Mouse (Mus musculus) cerebellum, adult 2 months (tissue): Measurements from ENCODE around the gene Ttn. TPM values are rescaled to one million over a fixed set of nuclear protein-coding genes. Genes with fewer than 3 reads are reported as not detected.
"Not testable (repeated sequence)": the region's sequence is repeated elsewhere in the genome, so short reads cannot be mapped to it uniquely, and the experiment has no call there.

Source experiments
- DNase-seq, 2 experiments: peaks; one replicate each; pipeline ENCODE4 v3.0.0; 2021
- H3K27ac ChIP-seq: fragments of 200-500 bp; 2 replicates; pipeline ENCODE4 v1.5.1; 2012; ENCODE audit warnings: low read length, control low read depth, inconsistent platforms; ENCODE audit not compliant: insufficient read depth
- H3K27me3 ChIP-seq: fragments of 200-500 bp; 2 replicates; pipeline ENCODE4 v1.6.1; 2012; ENCODE audit warnings: inconsistent platforms, mild to moderate bottlenecking, low read length, moderate library complexity; ENCODE audit not compliant: control insufficient read depth, insufficient read depth
- H3K4me1 ChIP-seq: fragments of 200-500 bp; 2 replicates; pipeline ENCODE4 v1.6.1; 2011; ENCODE audit warnings: low read length; ENCODE audit not compliant: control insufficient read depth, insufficient read depth
- H3K4me3 ChIP-seq: fragments of 200-500 bp; replicated peaks from 2 replicates; pipeline ENCODE3; 2011; ENCODE audit warnings: mild to moderate bottlenecking, low read depth, low read length, control low read depth; ENCODE audit not compliant: insufficient read depth
- CTCF ChIP-seq: fragments of 200-500 bp; IDR thresholded peaks from 2 replicates; pipeline ENCODE4 v1.5.1; 2011; ENCODE audit warnings: low read depth, mild to moderate bottlenecking, control low read depth, low read length, moderate library complexity, borderline replicate concordance; ENCODE audit not compliant: insufficient read depth
- POLR2A ChIP-seq: fragments of 200-500 bp; IDR thresholded peaks from 2 replicates; pipeline ENCODE4 v1.6.1; 2011; ENCODE audit warnings: low read length, control low read depth, borderline replicate concordance; ENCODE audit not compliant: insufficient read depth
- WGBS: fragments of 180-500 bp; shearing (Covaris S2); methylation state at CpG from one replicate; pipeline ENCODE4 v1.1.7; 2018; 5-methylcytosine and 5-hydroxymethylcytosine counted together
- polyA plus RNA-seq: library from polyadenylated mRNA; depleted of rRNA; stranded (reverse); fragments of >200 nt; gene quantifications from 2 replicates; pipeline ENCODE4 v1.2.3, GENCODE M21; 2012; rRNA removed

Ttn gene
- 0.47 and 0.67 TPM in 2 replicates for polyA plus RNA-seq

- Histone ChIP-seq H3K4me3 (no peak within 1 kb of the TSS), H3K27ac (no peak within 1 kb of the TSS), H3K27me3 (no peaks in the 10 kb centered on the region), H3K4me1 (no peaks in the 10 kb centered on the region)
- DNase-seq = no peak
- no peak for TF ChIP-seq CTCF
- TF ChIP-seq POLR2A = no peak
- WGBS = 84% methylated on average over 18 of the region's 18 CpGs
Observed at GRCm38 (mm10) chr2:76982391-76983145, at the start of gene Ttn. Ttn (minus strand) TSS chr2:76982547.

GRCm38 (mm10) chr2:77020649-77021048, 38.3 kb upstream of the Ttn start:
- Histone ChIP-seq H3K27ac (no peak overlapping the region), H3K27me3 (no peaks in the 10 kb centered on the region), H3K4me3 (no peak overlapping the region), H3K4me1 (no peaks in the 10 kb centered on the region)
- 86% methylated on average over 2 of the region's 2 CpGs for WGBS
- DNase-seq = no peak
- TF ChIP-seq CTCF = no peak
- no peak for TF ChIP-seq POLR2A

- TF ChIP-seq POLR2A = no peak
- no peak for TF ChIP-seq CTCF
- H3K4me3 ChIP-seq = no peak overlapping the region
- no peak for DNase-seq
- no peaks in the 10 kb centered on the region for H3K27me3 ChIP-seq
- no peaks in the 10 kb centered on the region for H3K4me1 ChIP-seq
- H3K27ac ChIP-seq = no peak overlapping the region
- WGBS = 74% methylated on average over 4 of the region's 4 CpGs
Observed at GRCm38 (mm10) chr2:77017735-77018134, 35.4 kb upstream of the Ttn start.

GRCm38 (mm10) chr2:77013449-77013848, 31.1 kb upstream of the Ttn start:
- 91% methylated on average over 6 of the region's 6 CpGs for WGBS
- H3K27ac ChIP-seq = not testable (repeated sequence)

GRCm38 (mm10) chr2:77011981-77012380, 29.6 kb upstream of the Ttn start:
- H3K4me1 ChIP-seq = no peaks in the 10 kb centered on the region
- no peak for TF ChIP-seq CTCF
- TF ChIP-seq POLR2A = no peak
- DNase-seq = no peak
- no peaks in the 10 kb centered on the region for H3K27me3 ChIP-seq
- no peak overlapping the region for H3K27ac ChIP-seq
- H3K4me3 ChIP-seq = no peak overlapping the region
- WGBS = 69% methylated on average over 5 of the region's 5 CpGs

More at GRCm38 (mm10) chr2:77013449-77013848, 31.1 kb upstream of the Ttn start:
- DNase-seq, H3K4me3 ChIP-seq, H3K27me3 ChIP-seq, H3K4me1 ChIP-seq: not testable (repeated sequence)

GRCm38 (mm10) chr2:77007015-77007414, 24.7 kb upstream of the Ttn start:
- H3K4me1 ChIP-seq = no peaks in the 10 kb centered on the region
- no peak for TF ChIP-seq POLR2A
- no peak for TF ChIP-seq CTCF
- no peaks in the 10 kb centered on the region for H3K27me3 ChIP-seq
- 44% methylated on average over 7 of the region's 7 CpGs for WGBS
- no peak overlapping the region for H3K4me3 ChIP-seq
- H3K27ac ChIP-seq = no peak overlapping the region
- no peak for DNase-seq

GRCm38 (mm10) chr2:77003148-77003547, 20.8 kb upstream of the Ttn start:
- TF ChIP-seq POLR2A = no peak
- no peak for TF ChIP-seq CTCF
- 52% methylated on average over 2 of the region's 2 CpGs for WGBS
- H3K4me1 ChIP-seq = no peaks in the 10 kb centered on the region

GRCm38 (mm10) chr2:76998351-76998750, 16.0 kb upstream of the Ttn start:
- DNase-seq = no peak
- H3K4me1 ChIP-seq = no peaks in the 10 kb centered on the region
- H3K27me3 ChIP-seq = no peaks in the 10 kb centered on the region
- no peak for TF ChIP-seq CTCF
- H3K4me3 ChIP-seq = no peak overlapping the region
- no peak overlapping the region for H3K27ac ChIP-seq
- 72% methylated on average over 5 of the region's 5 CpGs for WGBS

More at GRCm38 (mm10) chr2:77003148-77003547, 20.8 kb upstream of the Ttn start:
- DNase-seq = no peak
- no peak overlapping the region for H3K4me3 ChIP-seq
- no peaks in the 10 kb centered on the region for H3K27me3 ChIP-seq
- no peak overlapping the region for H3K27ac ChIP-seq
